Mouse (Mus musculus): ENCODE measurements around the gene Stra6l.

The Stra6l gene

DNA sequence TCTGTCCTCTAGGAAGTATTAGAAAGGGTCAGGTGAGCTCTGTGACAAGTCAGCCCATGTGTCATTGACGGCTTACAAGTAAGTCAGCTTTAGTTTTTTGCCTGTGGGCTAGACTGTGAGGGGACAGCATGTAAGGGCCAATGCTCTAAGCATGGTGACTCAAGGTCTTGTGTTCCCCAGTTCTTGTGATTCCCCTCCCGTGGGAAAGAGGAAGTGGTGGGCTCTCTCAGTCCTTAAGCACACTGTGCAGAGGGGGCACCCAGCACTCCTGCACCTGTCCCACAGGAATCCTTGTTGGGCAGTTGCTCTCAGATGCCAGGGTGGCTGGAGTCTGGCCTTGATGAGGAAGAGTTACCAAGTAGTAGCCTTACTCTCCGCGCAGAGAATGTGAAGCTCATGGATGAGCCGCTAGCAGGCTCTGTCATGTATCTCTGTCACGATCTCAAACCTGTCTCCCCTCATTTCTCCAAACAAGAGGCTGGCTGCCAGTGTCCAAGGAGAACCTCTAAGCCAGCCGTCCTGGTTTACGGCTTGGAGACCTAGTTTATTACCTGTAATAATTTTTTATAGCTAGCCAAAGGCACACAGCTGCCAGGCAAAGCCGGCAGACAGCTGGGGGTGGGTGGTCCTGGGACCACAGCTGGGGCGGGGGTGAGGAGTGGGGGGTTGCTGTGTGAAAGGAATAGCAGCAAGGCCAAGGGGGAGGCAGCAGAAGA lies at the start of gene Stra6l:
Gene Stra6l (plus strand): TSS at position 556 of the 716 bp plus-strand sequence.
- no peaks in the 10 kb centered on the region for H3K36me3 ChIP-seq (ENCODE audit: control insufficient read depth, insufficient read depth, low read length, poor library complexity, severe bottlenecking)
- H3K27me3 ChIP-seq (ENCODE audit: control insufficient read depth, insufficient read depth, low read length, poor library complexity, severe bottlenecking) = no peaks in the 10 kb centered on the region; the same call in 1 of the 2 replicates
- DNase-seq (ENCODE audit: low read depth, low spot score) = peak; percentile 13

- peak; percentile 75 for DNase-seq (ENCODE audit: low read depth, low spot score)
- H3K27me3 ChIP-seq (ENCODE audit: control insufficient read depth, insufficient read depth, low read length, poor library complexity, severe bottlenecking) = no peaks in the 10 kb centered on the region
- no peaks in the 10 kb centered on the region; the same call in 1 of the 2 replicates for H3K36me3 ChIP-seq (ENCODE audit: control insufficient read depth, insufficient read depth, low read length, poor library complexity, severe bottlenecking)
Measured at GRCm38 (mm10) chr4:45798964-45799363, 49.5 kb upstream of the Stra6l start, which contains the start of gene Aldh1b1. Gene Aldh1b1 (plus strand): TSS chr4:45799022.

GRCm38 (mm10) chr4:45799956-45800537 lies 48.4 kb upstream of the Stra6l start:
- DNase-seq (ENCODE audit: low read depth, low spot score) = no peak
- peaks cover 3% of the 10 kb centered on the region; the same call in 1 of the 2 replicates for H3K36me3 ChIP-seq (ENCODE audit: control insufficient read depth, insufficient read depth, low read length, poor library complexity, severe bottlenecking)
- no peaks in the 10 kb centered on the region for H3K27me3 ChIP-seq (ENCODE audit: control insufficient read depth, insufficient read depth, low read length, poor library complexity, severe bottlenecking)

DNA sequence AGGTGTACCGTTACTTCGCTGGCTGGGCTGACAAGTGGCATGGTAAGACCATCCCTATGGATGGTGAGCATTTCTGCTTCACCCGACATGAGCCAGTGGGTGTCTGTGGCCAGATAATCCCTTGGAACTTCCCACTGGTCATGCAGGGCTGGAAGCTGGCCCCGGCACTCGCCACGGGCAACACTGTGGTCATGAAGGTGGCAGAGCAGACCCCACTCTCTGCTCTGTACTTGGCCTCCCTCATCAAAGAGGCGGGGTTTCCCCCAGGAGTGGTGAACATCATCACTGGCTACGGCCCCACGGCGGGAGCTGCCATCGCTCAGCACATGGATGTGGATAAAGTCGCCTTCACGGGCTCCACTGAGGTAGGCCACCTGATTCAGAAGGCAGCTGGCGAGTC lies 45.6 kb upstream of the Stra6l start:
- H3K27me3 ChIP-seq (ENCODE audit: control insufficient read depth, insufficient read depth, low read length, poor library complexity, severe bottlenecking) = no peaks in the 10 kb centered on the region
- DNase-seq (ENCODE audit: low read depth, low spot score) = no peak

DNA sequence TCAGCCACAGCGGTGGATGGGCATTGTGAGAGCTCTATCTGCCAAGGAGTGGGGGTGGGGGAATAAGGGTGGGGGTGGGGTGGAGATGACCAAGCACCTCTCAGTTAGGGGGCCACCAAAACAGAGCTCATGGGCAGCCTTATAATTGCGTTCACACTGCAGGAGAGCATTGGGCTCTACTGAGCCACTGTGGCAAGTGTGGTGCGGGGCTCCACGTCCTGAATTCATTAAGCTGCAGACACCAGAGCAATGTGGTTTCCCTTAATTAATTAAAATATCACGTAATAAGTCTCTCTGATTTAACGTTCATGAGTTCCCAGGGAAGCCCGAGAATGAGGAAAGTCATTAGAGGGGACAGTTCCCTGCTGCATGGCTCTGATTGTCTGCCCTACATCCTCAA lies 40.4 kb upstream of the Stra6l start:
- no peak for DNase-seq (ENCODE audit: low read depth, low spot score)
- H3K36me3 ChIP-seq (ENCODE audit: control insufficient read depth, insufficient read depth, low read length, poor library complexity, severe bottlenecking) = peaks cover 3% of the 10 kb centered on the region; the same call in 1 of the 2 replicates
- no peaks in the 10 kb centered on the region for H3K27me3 ChIP-seq (ENCODE audit: control insufficient read depth, insufficient read depth, low read length, poor library complexity, severe bottlenecking)

More for the DNA sequence above, 45.6 kb upstream of the Stra6l start:
- H3K36me3 ChIP-seq (ENCODE audit: control insufficient read depth, insufficient read depth, low read length, poor library complexity, severe bottlenecking) = peaks cover 3% of the 10 kb centered on the region; the same call in 1 of the 2 replicates

DNA sequence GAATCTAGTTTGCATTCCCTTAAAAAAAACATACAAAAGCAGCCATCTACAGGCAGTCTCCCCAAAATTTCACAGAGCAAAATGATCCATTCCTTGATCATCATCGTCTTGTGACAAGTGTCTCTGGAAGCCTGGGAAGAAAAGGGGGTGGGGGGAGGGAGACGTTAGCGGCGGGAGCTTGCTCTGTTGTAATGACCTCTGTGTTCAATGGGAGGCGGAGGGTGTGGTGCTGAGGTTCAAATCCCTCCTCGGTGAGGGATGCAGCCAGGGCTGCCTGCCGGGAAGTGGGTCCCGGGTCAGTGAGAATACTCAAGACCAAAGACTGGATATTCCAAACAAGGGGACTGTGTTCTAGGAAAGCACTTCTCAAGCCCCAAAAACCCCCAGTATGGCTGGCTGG lies 37.2 kb upstream of the Stra6l start:
- H3K27me3 ChIP-seq (ENCODE audit: control insufficient read depth, insufficient read depth, low read length, poor library complexity, severe bottlenecking) = no peaks in the 10 kb centered on the region
- no peak for DNase-seq (ENCODE audit: low read depth, low spot score)

DNA sequence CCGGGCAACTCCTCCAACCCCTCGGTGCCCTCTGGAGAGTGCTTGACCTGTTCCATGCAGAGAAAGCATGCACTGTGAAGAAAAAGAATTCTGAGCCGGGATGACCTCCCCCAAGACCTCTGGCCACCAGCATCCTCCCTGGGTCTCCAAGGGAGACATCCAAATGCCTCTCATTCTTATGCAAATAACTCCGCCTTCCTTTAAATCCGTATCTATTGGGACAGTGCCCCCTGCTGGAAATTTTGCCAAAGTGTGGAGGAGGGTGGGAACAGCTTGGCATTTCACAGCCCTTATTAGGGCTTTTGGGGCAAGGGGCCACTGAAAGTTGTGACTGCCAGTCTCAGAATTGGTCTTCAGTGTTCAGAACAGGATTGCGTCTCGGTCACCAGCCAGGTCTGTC lies 32.9 kb upstream of the Stra6l start:
- peak; percentile 26 for DNase-seq (ENCODE audit: low read depth, low spot score)
- no peaks in the 10 kb centered on the region for H3K36me3 ChIP-seq (ENCODE audit: control insufficient read depth, insufficient read depth, low read length, poor library complexity, severe bottlenecking)
- H3K27me3 ChIP-seq (ENCODE audit: control insufficient read depth, insufficient read depth, low read length, poor library complexity, severe bottlenecking) = no peaks in the 10 kb centered on the region

More for the DNA sequence above, 37.2 kb upstream of the Stra6l start:
- no peaks in the 10 kb centered on the region for H3K36me3 ChIP-seq (ENCODE audit: control insufficient read depth, insufficient read depth, low read length, poor library complexity, severe bottlenecking)

DNA sequence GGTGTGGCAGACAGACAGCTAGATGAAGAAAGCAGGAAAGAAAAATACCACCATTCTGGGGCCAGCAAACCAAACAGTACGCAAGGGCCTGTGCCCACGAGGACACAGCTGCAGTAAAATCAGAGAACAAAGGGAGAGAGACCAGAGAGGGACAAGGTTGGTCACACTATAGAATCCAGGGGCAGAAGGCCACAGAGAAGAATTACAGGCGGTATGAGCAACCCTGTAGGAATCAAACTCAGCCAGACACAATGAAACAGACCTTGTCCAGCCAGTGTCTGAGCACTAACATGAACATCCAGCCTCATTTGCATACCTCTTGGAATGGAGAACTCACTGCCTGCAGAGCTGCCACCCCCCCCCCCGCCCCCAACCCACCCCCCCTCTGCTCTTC lies 29.7 kb upstream of the Stra6l start:
- Histone ChIP-seq H3K36me3 (ENCODE audit: control insufficient read depth, insufficient read depth, low read length, poor library complexity, severe bottlenecking) (no peaks in the 10 kb centered on the region), H3K27me3 (ENCODE audit: control insufficient read depth, insufficient read depth, low read length, poor library complexity, severe bottlenecking) (no peaks in the 10 kb centered on the region)
- DNase-seq (ENCODE audit: low read depth, low spot score) = peak; percentile 30

DNA sequence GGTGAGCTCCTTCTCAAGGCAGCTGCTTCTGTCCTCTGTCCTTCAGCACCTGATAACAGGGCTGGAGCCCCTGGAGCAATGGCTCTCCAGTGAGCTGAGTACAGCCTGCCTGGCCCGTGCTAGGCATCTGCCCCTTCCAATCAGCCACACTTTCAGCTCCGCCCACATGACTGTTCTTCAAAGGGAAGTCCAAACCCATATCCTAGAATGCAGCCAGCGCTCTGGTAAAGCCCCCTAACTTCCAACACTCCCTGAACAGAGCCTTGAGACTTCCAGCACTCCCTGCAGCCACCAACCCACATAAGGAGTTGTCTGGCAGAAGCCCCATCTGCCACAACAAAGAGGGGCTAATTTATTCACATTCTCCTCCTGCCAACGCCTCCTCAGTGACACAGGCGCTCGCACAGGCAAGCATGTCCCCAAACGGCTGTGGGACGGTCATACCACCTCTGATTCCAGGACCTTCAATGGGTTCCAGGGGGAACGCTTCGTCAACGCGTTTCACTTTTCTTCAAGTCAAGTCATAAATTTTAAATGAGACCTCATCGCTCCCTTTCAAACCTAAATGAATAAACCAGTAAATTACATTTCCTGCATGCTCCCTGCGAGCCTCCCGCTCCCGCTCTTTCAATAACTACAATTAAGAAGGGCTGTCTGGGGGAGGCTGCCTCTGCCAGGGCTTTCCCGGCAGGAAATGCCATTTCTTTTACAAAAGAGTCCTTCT lies 29.1 kb upstream of the Stra6l start:
- Histone ChIP-seq H3K27me3 (ENCODE audit: control insufficient read depth, insufficient read depth, low read length, poor library complexity, severe bottlenecking) (no peaks in the 10 kb centered on the region), H3K36me3 (ENCODE audit: control insufficient read depth, insufficient read depth, low read length, poor library complexity, severe bottlenecking) (no peaks in the 10 kb centered on the region)
- peak; percentile 20 for DNase-seq (ENCODE audit: low read depth, low spot score)

DNA sequence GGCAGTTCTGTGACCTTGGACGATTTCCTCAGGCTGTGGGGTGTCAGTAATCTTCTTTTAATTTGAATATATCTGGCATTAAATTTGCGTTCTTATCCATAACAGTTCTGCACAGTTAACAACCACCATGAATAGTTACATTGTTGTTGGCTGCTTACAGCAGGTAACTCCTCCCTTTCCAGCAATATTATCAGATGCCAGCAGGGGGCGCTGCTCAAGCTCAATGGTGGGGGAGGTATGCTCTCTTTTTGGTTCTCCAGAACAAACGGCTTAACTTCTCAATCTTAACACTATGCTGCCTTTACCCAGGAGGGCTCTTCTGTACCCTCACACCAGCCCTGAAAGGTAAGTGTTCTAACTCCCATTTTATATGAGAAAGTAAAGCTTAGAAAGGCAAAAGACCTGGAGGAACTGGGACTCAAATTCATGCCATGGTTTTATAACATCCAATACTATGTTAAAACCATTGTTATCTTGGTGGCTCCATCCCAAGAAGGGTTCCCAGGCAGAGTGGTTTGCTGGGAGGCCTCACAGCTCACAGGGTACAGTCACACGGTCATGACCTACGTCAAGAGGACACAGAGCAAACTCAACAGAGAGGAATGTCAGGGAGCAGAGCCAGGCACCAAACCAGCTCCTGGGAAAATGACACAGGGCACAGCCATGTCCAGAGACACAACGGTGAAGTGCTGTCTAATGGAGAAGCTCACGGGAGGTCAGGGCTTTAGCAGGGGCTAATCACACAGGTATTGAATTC lies 28.2 kb upstream of the Stra6l start:
- no peaks in the 10 kb centered on the region for H3K36me3 ChIP-seq (ENCODE audit: control insufficient read depth, insufficient read depth, low read length, poor library complexity, severe bottlenecking)
- DNase-seq (ENCODE audit: low read depth, low spot score) = peak; percentile 73
- H3K27me3 ChIP-seq (ENCODE audit: control insufficient read depth, insufficient read depth, low read length, poor library complexity, severe bottlenecking) = no peaks in the 10 kb centered on the region

DNA sequence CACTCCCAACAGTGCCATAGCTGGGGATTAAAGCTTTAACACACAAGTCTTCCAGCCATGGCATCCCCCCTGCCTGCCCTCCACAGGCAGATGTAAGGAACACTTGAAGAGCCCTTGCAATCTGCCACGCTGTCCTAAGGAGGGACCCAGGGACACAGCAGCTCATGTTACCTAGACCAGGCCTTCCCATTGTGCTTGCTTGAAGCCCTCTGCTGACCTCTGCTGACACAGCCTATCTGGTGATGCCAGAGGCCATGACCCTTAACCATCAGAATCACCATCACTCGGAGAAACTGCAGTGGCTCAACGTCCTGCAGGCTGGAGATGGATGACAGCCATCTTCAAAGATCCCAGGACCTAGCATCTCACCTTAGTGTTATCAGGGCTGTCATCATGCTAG lies 26.5 kb upstream of the Stra6l start:
- DNase-seq (ENCODE audit: low read depth, low spot score) = no peak
- no peaks in the 10 kb centered on the region for H3K27me3 ChIP-seq (ENCODE audit: control insufficient read depth, insufficient read depth, low read length, poor library complexity, severe bottlenecking)
- no peaks in the 10 kb centered on the region for H3K36me3 ChIP-seq (ENCODE audit: control insufficient read depth, insufficient read depth, low read length, poor library complexity, severe bottlenecking)

DNA sequence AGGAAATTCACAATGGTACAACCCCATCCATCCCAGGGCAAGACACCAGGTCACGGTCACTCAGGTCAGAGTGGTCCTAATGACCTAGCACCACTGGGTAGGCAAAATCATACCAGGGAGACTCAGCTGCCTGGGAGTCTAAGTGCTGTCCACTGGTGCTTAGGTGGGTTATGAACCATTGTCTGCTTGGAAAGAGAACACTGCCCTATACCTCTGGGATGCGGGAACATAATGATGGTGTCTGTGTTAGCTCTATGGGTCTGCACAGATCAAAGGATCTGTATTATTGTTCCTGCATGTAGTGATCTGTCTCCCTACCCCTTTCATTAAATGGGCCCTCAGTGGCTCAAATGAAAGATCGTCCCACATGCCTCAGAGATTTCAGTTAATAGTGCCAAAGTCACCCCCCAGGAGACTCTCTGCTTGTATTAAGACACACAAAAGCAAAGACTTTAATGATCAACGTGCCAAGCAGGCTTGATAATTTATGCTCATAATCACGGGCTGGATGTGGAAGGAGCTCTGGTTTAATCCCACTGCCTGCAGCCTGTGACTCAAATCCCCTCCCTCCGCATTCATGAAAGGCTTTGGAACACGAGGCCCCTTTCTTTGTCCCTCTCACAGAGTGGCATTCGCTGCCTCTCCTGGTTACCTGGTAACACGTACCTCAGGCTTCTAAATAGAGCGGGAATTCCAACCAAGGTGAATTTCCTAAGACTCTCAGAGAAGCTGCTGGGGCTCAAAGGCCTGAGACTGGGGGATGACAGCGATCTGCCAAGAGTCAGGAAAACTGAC lies 25.5 kb upstream of the Stra6l start:
- H3K27me3 ChIP-seq (ENCODE audit: control insufficient read depth, insufficient read depth, low read length, poor library complexity, severe bottlenecking) = no peaks in the 10 kb centered on the region; the same call in 1 of the 2 replicates
- no peaks in the 10 kb centered on the region for H3K36me3 ChIP-seq (ENCODE audit: control insufficient read depth, insufficient read depth, low read length, poor library complexity, severe bottlenecking)
- DNase-seq (ENCODE audit: low read depth, low spot score) = no peak

- DNase-seq (ENCODE audit: low read depth, low spot score) = no peak
- Histone ChIP-seq H3K36me3 (ENCODE audit: control insufficient read depth, insufficient read depth, low read length, poor library complexity, severe bottlenecking) (no peaks in the 10 kb centered on the region), H3K27me3 (ENCODE audit: control insufficient read depth, insufficient read depth, low read length, poor library complexity, severe bottlenecking) (no peaks in the 10 kb centered on the region; the same call in 1 of the 2 replicates)
Measured at GRCm38 (mm10) chr4:45824049-45824760, 24.3 kb upstream of the Stra6l start.
